Mouse (Mus musculus): ENCODE measurements around the gene Ankrd39. TPM values are rescaled to one million over a fixed set of nuclear protein-coding genes. Genes with fewer than 3 reads are reported as not detected.
"Not testable (repeated sequence)": the region's sequence is repeated elsewhere in the genome, so short reads cannot be mapped to it uniquely, and the experiment has no call there.

Ankrd39 gene
- polyA plus RNA-seq, 1 experiment from 2014 or later, result 19.6 TPM

DNA sequence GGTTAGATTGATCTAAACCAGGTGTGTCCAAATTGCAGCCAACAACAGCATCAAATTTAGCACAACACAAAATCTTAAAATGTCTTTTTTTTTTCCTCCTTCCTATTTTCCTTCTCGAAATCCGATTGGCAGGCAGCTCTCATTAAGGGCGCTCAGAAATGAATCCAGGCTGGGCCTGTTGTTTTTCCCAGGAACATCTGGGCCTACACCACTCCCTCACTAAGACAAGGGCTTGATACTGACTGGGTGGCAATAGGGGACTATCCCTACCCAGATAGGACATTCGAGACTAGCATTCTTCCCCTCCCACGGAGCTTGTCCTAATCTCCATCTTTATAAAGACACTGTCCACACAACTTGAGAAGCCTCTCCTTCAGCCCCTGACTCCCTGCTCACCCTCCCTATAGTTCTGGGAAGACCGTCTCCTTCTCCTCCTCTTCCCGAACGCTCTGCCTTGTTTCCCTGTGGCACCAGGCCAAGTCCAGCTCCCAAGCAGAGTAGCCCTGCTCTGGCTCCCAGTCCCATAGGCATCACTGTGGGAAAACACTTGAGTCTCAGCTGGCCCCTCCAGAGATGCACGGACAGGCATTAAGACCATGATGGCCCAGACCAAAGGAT lies 845 bp upstream of the Ankrd39 start:
- WGBS, result 39% methylated on average over 9 of the region's 9 CpGs
- ATAC-seq (ENCODE audit: low FRiP score, low read depth), result no peak
- Histone ChIP-seq H3K4me1 (peaks cover 35% of the 10 kb centered on the region), H3K27me3 (no peaks in the 10 kb centered on the region), H3K9me3 (no peaks in the 10 kb centered on the region), H3K36me3 (peaks cover 46% of the 10 kb centered on the region), H3K27ac (replicated peaks) (peak overlapping the region; percentile 87), H3K9ac (replicated peaks) (peak overlapping the region; percentile 16; the same call in 1 of the 2 replicates), H3K4me3 (no peak overlapping the region), H3K4me2 (replicated peaks) (no peak overlapping the region; the same call in 1 of the 2 replicates)

GRCm38 (mm10) chr1:36545845-36546600 lies 1.2 kb downstream of the Ankrd39 start:
- WGBS, result 63% methylated on average over 19 of the region's 19 CpGs
- H3K36me3 ChIP-seq, result peaks cover 41% of the 10 kb centered on the region
- H3K9me3 ChIP-seq, result no peaks in the 10 kb centered on the region
- H3K4me2 ChIP-seq (replicated peaks), result peak overlapping the region; percentile 66
- H3K27ac ChIP-seq (replicated peaks), result no peak overlapping the region
- peak overlapping the region; percentile 67 for H3K4me3 ChIP-seq
- peaks cover 35% of the 10 kb centered on the region for H3K4me1 ChIP-seq
- H3K9ac ChIP-seq (replicated peaks), result peak overlapping the region; percentile 71; the same call in 1 of the 2 replicates
- no peaks in the 10 kb centered on the region for H3K27me3 ChIP-seq
- no peak for ATAC-seq (ENCODE audit: low FRiP score, low read depth)

- Histone ChIP-seq H3K4me2 (replicated peaks) (no peak overlapping the region), H3K9ac (replicated peaks) (no peak overlapping the region), H3K4me1 (peaks cover 35% of the 10 kb centered on the region), H3K27ac (replicated peaks) (no peak overlapping the region), H3K4me3 (no peak overlapping the region), H3K27me3 (no peaks in the 10 kb centered on the region), H3K9me3 (no peaks in the 10 kb centered on the region), H3K36me3 (peaks cover 40% of the 10 kb centered on the region)
- ATAC-seq (ENCODE audit: low FRiP score, low read depth), result no peak
- WGBS, result 89% methylated on average over 2 of the region's 2 CpGs
Observed at GRCm38 (mm10) chr1:36545382-36545781, 1.9 kb downstream of the Ankrd39 start.

GRCm38 (mm10) chr1:36542925-36543324 lies 4.3 kb downstream of the Ankrd39 start:
- WGBS, result 92% methylated on average over 9 of the region's 9 CpGs
- no peak overlapping the region for H3K4me2 ChIP-seq (replicated peaks)
- peaks cover 18% of the 10 kb centered on the region for H3K4me1 ChIP-seq
- peaks cover 38% of the 10 kb centered on the region for H3K36me3 ChIP-seq
- H3K9me3 ChIP-seq, result no peaks in the 10 kb centered on the region
- no peaks in the 10 kb centered on the region for H3K27me3 ChIP-seq
- H3K4me3 ChIP-seq, result no peak overlapping the region
- H3K27ac ChIP-seq (replicated peaks), result no peak overlapping the region
- no peak overlapping the region for H3K9ac ChIP-seq (replicated peaks)
- no peak for ATAC-seq (ENCODE audit: low FRiP score, low read depth)

DNA sequence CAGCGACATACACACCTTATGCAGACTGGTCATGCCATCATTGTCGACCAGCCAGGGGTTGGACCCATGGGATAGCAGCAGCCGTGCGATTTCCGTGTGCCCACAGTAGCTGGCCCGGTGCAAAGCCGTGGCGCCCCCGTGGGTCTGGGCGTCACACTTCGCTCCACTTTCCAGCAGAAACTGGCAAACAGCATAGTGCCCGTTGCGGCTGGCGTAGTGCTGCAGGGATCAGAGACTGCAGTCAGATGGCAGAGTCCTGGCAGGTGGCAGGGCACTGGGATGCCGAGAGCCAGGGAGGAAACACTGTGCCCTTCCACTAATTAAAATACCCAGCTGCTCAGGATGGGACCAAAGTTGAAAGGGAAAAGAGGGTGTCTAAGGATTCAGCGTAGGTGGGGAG lies 5.4 kb downstream of the Ankrd39 start:
- no peak overlapping the region for H3K4me3 ChIP-seq
- no peaks in the 10 kb centered on the region for H3K9me3 ChIP-seq
- peaks cover 38% of the 10 kb centered on the region for H3K36me3 ChIP-seq
- H3K4me1 ChIP-seq, result peaks cover 15% of the 10 kb centered on the region
- no peak overlapping the region for H3K27ac ChIP-seq (replicated peaks)
- no peak for ATAC-seq (ENCODE audit: low FRiP score, low read depth)
- H3K4me2 ChIP-seq (replicated peaks), result no peak overlapping the region
- H3K27me3 ChIP-seq, result no peaks in the 10 kb centered on the region
- 93% methylated on average over 16 of the region's 16 CpGs for WGBS
- H3K9ac ChIP-seq (replicated peaks), result no peak overlapping the region

DNA sequence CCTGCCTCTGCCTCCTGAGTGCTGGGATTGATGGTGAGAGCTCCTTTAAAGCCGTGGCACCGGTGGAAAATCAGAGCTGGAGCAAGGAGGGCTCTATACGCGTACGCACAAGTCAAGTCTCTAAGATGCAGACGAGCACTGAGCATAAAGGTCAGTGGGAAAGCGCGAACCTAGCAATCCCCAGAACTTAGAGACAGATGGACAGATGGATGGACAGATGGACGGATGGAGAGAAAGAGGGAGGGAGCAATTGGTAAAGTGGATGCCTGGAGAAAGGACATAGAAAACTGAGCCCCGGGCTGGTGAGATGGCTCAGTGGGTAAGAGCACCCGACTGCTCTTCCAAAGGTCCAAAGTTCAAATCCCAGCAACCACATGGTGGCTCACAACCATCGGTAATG lies 6.4 kb downstream of the Ankrd39 start:
- Histone ChIP-seq H3K27me3 (no peaks in the 10 kb centered on the region), H3K4me3 (no peak overlapping the region), H3K4me1 (peaks cover 7% of the 10 kb centered on the region; the same call in 1 of the 2 replicates), H3K4me2 (replicated peaks) (no peak overlapping the region), H3K9ac (replicated peaks) (no peak overlapping the region), H3K27ac (replicated peaks) (no peak overlapping the region), H3K36me3 (peaks cover 38% of the 10 kb centered on the region), H3K9me3 (no peaks in the 10 kb centered on the region)
- WGBS, result 93% methylated on average over 12 of the region's 12 CpGs
- ATAC-seq (ENCODE audit: low FRiP score, low read depth), result no peak

DNA sequence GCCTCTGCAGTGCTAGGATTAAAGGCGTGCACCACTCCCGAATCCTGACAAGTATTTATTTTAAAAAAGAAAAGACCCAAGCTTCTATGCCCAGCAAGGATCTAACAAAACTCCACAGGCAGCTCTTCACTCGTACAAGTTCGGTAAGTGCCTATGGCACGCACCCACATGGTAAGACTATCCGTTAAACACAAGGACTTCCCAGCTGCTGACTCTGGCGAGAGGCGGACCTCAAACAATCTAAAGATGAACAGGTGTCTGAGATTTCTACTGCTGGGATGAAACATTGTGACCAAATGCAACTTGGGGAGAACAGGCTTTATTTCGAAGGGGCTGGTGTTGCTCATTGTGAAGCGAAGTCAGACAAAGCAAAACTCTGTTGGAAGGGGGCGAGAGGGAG lies 7.1 kb downstream of the Ankrd39 start:
- H3K36me3 ChIP-seq, result peaks cover 38% of the 10 kb centered on the region
- WGBS, result 91% methylated on average over 11 of the region's 11 CpGs
- H3K27ac ChIP-seq (replicated peaks), result no peak overlapping the region
- H3K9me3 ChIP-seq, result no peaks in the 10 kb centered on the region
- peaks cover 4% of the 10 kb centered on the region; the same call in 1 of the 2 replicates for H3K4me1 ChIP-seq
- H3K4me2 ChIP-seq (replicated peaks), result no peak overlapping the region
- H3K9ac ChIP-seq (replicated peaks), result no peak overlapping the region
- H3K27me3 ChIP-seq, result no peaks in the 10 kb centered on the region
- no peak overlapping the region for H3K4me3 ChIP-seq
- no peak for ATAC-seq (ENCODE audit: low FRiP score, low read depth)

GRCm38 (mm10) chr1:36539186-36539585 lies 8.1 kb downstream of the Ankrd39 start, which contains the start of gene Gm42417:
Gm42417 (minus strand) TSS chr1:36539429.
- no peak within 1 kb of the TSS for H3K27ac ChIP-seq (replicated peaks)
- 73% methylated on average over 9 of the region's 9 CpGs for WGBS
- no peak within 1 kb of the TSS for H3K4me2 ChIP-seq (replicated peaks)
- no peaks in the 10 kb centered on the region for H3K27me3 ChIP-seq
- H3K9ac ChIP-seq (replicated peaks), result no peak within 1 kb of the TSS
- peaks cover 38% of the 10 kb centered on the region for H3K36me3 ChIP-seq
- peaks cover 4% of the 10 kb centered on the region; the same call in 1 of the 2 replicates for H3K4me1 ChIP-seq
- no peak for ATAC-seq (ENCODE audit: low FRiP score, low read depth)
- no peaks in the 10 kb centered on the region for H3K9me3 ChIP-seq
- no peak within 1 kb of the TSS for H3K4me3 ChIP-seq

- H3K9me3 ChIP-seq, result no peaks in the 10 kb centered on the region
- H3K27me3 ChIP-seq, result no peaks in the 10 kb centered on the region
- no peak overlapping the region for H3K4me2 ChIP-seq (replicated peaks)
- no peak overlapping the region for H3K4me3 ChIP-seq
- H3K27ac ChIP-seq (replicated peaks), result no peak overlapping the region
- no peak overlapping the region for H3K9ac ChIP-seq (replicated peaks)
- H3K36me3 ChIP-seq, result peaks cover 38% of the 10 kb centered on the region
- WGBS, result 89% methylated on average over 4 of the region's 4 CpGs
- no peak for ATAC-seq (ENCODE audit: low FRiP score, low read depth)
- peaks cover 4% of the 10 kb centered on the region; the same call in 1 of the 2 replicates for H3K4me1 ChIP-seq
Observed at GRCm38 (mm10) chr1:36538727-36539126, 8.5 kb downstream of the Ankrd39 start.

GRCm38 (mm10) chr1:36536783-36537182 lies 10.5 kb downstream of the Ankrd39 start, which contains the start of gene Ankrd23:
Ankrd23 (minus strand) TSS chr1:36536883.
- peaks cover 31% of the 10 kb centered on the region for H3K36me3 ChIP-seq
- not testable (repeated sequence) for H3K4me2 ChIP-seq (replicated peaks); H3K9ac ChIP-seq (replicated peaks); ATAC-seq (ENCODE audit: low FRiP score, low read depth); H3K4me1 ChIP-seq; H3K27me3 ChIP-seq; H3K4me3 ChIP-seq; H3K27ac ChIP-seq (replicated peaks); H3K9me3 ChIP-seq
- WGBS, result 95% methylated on average over 9 of the region's 9 CpGs

- WGBS, result 83% methylated on average over 8 of the region's 8 CpGs
- no peak overlapping the region for H3K4me3 ChIP-seq
- no peak overlapping the region for H3K27ac ChIP-seq (replicated peaks)
- H3K4me1 ChIP-seq, result peaks cover 4% of the 10 kb centered on the region; the same call in 1 of the 2 replicates
- ATAC-seq (ENCODE audit: low FRiP score, low read depth), result no peak
- no peaks in the 10 kb centered on the region for H3K27me3 ChIP-seq
- H3K4me2 ChIP-seq (replicated peaks), result no peak overlapping the region
- H3K9ac ChIP-seq (replicated peaks), result no peak overlapping the region
- H3K36me3 ChIP-seq, result peaks cover 31% of the 10 kb centered on the region
- H3K9me3 ChIP-seq, result no peaks in the 10 kb centered on the region
Observed at GRCm38 (mm10) chr1:36536397-36536728, 10.9 kb downstream of the Ankrd39 start.
